Mouse (Mus musculus): ENCODE results near the gene Dync1i1. TPM values are rescaled to one million over a fixed set of nuclear protein-coding genes. Genes with fewer than 3 reads are reported as not detected.

Gene Dync1i1
- polyA plus RNA-seq, 1 experiment from 2014 or later: 46.2 TPM

DNA sequence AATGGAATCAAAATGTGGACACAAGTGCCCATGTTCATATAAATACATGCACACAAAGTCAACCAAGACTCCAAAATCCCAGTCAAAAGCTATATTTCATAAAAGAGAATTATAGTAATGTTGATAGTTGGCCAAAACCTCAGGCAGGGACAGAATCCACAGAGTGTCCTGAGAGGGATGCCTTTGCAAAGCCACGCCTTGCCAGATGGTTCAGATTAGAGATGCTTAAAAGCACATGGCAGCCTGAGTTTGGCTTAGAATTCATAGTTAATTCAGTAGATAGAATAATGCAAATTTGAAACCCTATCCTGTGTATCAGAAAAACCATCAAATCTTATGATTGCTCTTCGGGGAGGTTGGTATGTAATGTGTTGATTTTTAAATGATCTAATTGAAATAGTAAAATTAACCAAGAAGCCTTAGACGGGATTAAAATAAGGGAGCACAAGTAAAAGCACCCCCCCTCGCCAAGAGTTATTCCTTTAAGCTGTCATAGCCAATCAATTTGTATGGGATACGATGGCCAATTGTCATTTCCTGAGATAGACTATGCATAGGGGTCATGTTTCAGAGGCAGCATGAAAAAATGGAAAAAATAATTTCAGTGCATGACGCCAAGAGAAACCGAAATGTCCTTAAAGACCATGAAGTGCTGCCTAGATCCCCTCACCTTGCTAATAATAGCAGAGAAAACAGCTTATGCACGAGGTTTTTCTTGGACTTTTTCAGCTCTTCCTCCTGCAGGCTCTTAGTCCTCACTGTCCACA, 210.3 kb downstream of the Dync1i1 start:
- H3K9me3 ChIP-seq (replicated peaks): no peaks in the 10 kb centered on the region
- no peaks in the 10 kb centered on the region for H3K27me3 ChIP-seq (replicated peaks)
- H3K4me3 ChIP-seq (replicated peaks): no peak overlapping the region
- no peaks in the 10 kb centered on the region for H3K36me3 ChIP-seq
- H3K4me2 ChIP-seq: no peak overlapping the region
- no peak for ATAC-seq (ENCODE audit: low FRiP score)
- H3K9ac ChIP-seq (replicated peaks): no peak overlapping the region
- 84% methylated on average over 8 of the region's 8 CpGs for WGBS
- H3K4me1 ChIP-seq: no peaks in the 10 kb centered on the region
- H3K27ac ChIP-seq (replicated peaks): no peak overlapping the region

DNA sequence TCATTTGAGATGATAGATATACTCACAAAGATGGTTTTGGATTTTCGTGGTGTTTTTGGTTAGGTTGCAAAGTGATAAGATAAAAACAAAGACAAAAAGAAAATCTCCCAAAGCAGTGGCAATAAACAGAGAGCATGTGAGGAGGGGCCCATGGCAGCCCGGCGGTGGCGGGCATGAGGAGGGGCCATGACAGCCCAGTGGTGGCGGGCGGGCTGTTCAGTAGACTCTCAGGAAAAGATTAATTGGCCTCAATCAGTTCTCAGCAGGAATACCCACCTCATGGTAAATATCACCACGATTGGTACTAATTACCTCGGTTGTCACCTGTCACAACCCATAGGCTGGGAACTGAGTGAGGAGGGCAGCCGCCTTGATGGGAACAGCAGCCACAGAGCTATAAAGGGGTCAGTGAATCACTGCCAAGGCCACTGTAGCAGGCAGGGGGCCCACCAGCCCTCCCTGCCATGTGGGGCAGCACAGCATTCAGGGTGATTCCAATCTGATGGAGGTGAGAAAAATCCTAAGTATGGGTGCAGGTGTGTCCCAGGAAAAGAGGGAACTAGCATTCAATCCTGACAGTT, 224.5 kb downstream of the Dync1i1 start:
- Histone ChIP-seq H3K4me2 (no peak overlapping the region), H3K9me3 (replicated peaks) (no peaks in the 10 kb centered on the region), H3K27ac (replicated peaks) (no peak overlapping the region), H3K36me3 (no peaks in the 10 kb centered on the region), H3K9ac (replicated peaks) (no peak overlapping the region), H3K4me1 (no peaks in the 10 kb centered on the region), H3K4me3 (replicated peaks) (no peak overlapping the region), H3K27me3 (replicated peaks) (no peaks in the 10 kb centered on the region)
- WGBS: 33% methylated on average over 9 of the region's 9 CpGs
- no peak for ATAC-seq (ENCODE audit: low FRiP score)

DNA sequence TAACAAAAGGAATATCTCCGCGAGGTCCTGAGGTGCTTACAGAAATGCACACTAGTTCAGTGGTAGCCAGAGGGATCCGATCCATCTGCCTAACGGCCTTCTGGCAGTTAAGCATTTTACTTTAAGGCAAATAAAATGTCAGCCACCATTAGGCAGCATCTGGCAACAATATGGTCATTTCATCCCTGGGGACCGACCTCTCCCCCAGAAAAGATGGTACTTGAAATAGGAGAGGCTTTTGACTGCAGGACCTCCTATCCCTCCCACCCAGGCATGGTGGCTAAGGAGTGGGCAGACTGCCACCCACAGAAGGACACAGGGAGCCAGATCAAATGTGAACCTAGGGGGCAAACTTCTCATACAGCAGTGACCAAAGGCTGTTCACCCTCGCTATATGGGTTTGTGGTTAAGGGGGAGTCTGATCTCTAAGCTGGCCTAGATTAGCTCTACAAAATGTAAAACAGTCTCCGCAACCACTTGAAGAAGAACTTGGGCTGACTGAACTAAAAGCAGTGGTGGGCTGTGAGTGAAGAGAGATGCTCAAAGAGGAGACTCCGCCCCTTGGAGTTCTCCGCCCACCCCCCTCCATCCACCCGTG, 231.0 kb downstream of the Dync1i1 start:
- H3K9me3 ChIP-seq (replicated peaks): no peaks in the 10 kb centered on the region
- H3K4me2 ChIP-seq: no peak overlapping the region
- no peak overlapping the region for H3K4me3 ChIP-seq (replicated peaks)
- no peaks in the 10 kb centered on the region for H3K4me1 ChIP-seq
- H3K36me3 ChIP-seq: no peaks in the 10 kb centered on the region
- no peaks in the 10 kb centered on the region for H3K27me3 ChIP-seq (replicated peaks)
- H3K9ac ChIP-seq (replicated peaks): no peak overlapping the region
- H3K27ac ChIP-seq (replicated peaks): no peak overlapping the region
- WGBS: 57% methylated on average over 10 of the region's 10 CpGs
- ATAC-seq (ENCODE audit: low FRiP score): no peak

DNA sequence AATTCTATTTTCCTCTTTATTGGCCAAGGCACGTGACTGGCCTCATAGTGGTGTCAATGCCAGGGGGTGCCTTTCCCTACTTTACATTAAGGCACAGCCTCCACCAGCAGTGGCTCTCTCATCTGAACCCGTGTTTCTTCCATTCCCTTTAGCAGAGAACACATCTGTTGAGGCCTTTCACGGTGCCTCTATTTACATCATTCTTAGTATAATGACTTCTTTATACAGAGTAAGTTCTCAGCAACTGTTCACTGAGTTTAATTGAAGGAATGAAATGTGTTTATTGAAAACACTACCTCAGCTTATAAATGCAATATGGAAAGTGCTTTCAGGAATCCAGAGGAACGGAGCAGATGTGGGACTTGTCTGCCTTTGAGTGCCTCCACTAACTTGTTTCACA, 235.3 kb downstream of the Dync1i1 start:
- Histone ChIP-seq H3K4me2 (no peak overlapping the region), H3K27ac (replicated peaks) (no peak overlapping the region), H3K9me3 (replicated peaks) (no peaks in the 10 kb centered on the region), H3K36me3 (no peaks in the 10 kb centered on the region), H3K4me3 (replicated peaks) (no peak overlapping the region), H3K27me3 (replicated peaks) (no peaks in the 10 kb centered on the region), H3K4me1 (no peaks in the 10 kb centered on the region), H3K9ac (replicated peaks) (no peak overlapping the region)
- no peak for ATAC-seq (ENCODE audit: low FRiP score)
- 73% methylated on average over 4 of the region's 4 CpGs for WGBS

DNA sequence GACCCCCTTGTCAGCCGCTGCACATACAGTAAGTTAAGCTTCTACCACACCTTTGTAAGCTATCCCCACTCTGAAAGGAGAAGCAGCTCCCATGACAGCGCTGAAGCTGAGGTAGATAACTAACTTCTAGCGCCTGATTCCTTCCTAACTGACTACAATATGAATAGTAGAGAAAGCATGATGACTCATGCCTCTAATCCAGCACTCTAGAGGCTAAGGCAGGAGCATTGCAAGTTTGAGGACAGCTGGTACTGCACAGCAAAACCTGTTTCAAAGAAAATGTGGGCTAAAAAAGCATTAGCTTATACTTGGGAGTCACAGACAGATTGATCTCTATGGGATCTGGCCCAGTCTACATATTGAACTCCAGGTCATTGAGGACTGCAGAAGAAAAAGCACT, 236.5 kb downstream of the Dync1i1 start:
- no peak overlapping the region for H3K4me2 ChIP-seq
- H3K27ac ChIP-seq (replicated peaks): no peak overlapping the region
- no peak for ATAC-seq (ENCODE audit: low FRiP score)
- no peak overlapping the region for H3K9ac ChIP-seq (replicated peaks)
- no peak overlapping the region for H3K4me3 ChIP-seq (replicated peaks)
- no peaks in the 10 kb centered on the region for H3K27me3 ChIP-seq (replicated peaks)
- H3K36me3 ChIP-seq: no peaks in the 10 kb centered on the region
- no peaks in the 10 kb centered on the region for H3K9me3 ChIP-seq (replicated peaks)
- 94% methylated on average over 3 of the region's 3 CpGs for WGBS
- H3K4me1 ChIP-seq: no peaks in the 10 kb centered on the region

DNA sequence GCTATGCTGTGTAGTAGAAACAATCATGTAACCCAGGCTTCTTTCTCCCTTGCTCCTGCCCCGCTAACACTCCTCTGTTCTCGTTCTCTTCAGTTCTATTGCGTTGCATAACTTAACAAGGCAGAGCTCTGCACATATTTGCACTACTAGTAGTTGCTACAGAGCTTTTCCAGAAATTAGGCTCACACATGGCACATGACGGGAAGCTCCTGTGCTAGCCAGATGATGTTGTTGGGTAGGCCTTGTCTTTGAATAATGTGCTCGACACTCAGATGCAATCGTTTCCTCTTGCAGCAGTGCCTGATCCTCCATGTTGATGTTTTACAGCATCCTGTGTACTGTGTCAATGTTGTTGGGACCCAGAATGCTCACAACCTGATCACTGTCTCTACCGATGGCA, 240.9 kb downstream of the Dync1i1 start:
- no peak for ATAC-seq (ENCODE audit: low FRiP score)
- Histone ChIP-seq H3K4me2 (no peak overlapping the region), H3K27ac (replicated peaks) (no peak overlapping the region), H3K9ac (replicated peaks) (no peak overlapping the region), H3K9me3 (replicated peaks) (no peaks in the 10 kb centered on the region), H3K4me1 (no peaks in the 10 kb centered on the region), H3K36me3 (no peaks in the 10 kb centered on the region), H3K4me3 (replicated peaks) (no peak overlapping the region), H3K27me3 (replicated peaks) (no peaks in the 10 kb centered on the region)
- 96% methylated on average over 7 of the region's 7 CpGs for WGBS

DNA sequence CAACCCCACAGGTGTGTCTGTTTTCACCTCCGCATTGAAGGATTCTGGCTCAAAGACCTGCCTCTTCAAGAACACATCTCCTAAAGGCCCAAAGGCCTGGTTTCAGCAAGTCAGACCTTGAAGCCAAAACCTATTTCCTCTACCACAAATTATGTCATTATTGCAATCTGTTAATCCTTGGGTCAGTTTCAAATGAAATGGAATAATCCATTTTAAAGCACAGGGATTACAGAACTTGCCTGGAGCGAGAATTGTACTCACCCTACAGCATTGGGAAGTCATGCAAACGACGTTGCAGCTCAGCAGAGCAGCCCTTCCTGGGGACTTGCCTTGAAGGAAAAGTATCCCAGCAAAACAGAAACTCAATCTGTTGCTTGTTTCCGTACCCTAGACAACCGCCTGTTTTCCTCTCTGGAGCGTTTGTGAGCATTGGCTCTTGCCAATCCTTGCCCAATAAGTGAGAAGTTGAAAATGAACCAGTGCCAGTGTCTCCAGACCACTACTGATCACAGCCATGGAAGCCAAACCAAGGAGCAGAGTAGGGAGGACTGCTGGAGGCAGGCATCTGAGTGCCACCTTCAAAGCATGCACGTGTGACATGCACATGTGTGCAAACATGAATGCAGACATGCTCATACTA, 241.5 kb downstream of the Dync1i1 start:
- no peak for ATAC-seq (ENCODE audit: low FRiP score)

DNA sequence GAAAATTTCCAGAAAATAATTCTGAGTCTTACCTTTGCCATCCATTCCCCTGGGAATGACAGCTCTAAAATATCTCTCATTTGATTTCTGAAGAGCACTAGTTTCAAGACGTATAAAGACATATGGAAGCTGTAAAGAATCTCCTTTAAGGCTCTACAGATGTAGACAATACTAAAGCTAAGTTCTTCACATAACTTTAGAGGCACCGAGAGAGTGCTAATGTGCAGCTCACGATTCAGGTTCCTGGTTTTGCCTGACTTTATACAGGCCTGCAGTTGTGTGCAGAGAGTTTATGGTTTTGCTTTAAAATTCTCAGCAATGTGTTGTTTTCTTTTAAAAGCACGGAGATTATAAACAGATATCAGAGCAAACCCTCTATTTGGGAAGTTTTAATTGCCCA, 242.1 kb downstream of the Dync1i1 start:
- Histone ChIP-seq H3K9me3 (replicated peaks) (no peaks in the 10 kb centered on the region), H3K27me3 (replicated peaks) (no peaks in the 10 kb centered on the region), H3K9ac (replicated peaks) (no peak overlapping the region), H3K4me3 (replicated peaks) (no peak overlapping the region), H3K27ac (replicated peaks) (no peak overlapping the region), H3K4me2 (no peak overlapping the region), H3K36me3 (no peaks in the 10 kb centered on the region), H3K4me1 (no peaks in the 10 kb centered on the region)
- 67% methylated on average over 4 of the region's 4 CpGs for WGBS
- no peak for ATAC-seq (ENCODE audit: low FRiP score)

More for the DNA sequence above, 241.5 kb downstream of the Dync1i1 start:
- Histone ChIP-seq H3K27me3 (replicated peaks) (no peaks in the 10 kb centered on the region), H3K9me3 (replicated peaks) (no peaks in the 10 kb centered on the region), H3K27ac (replicated peaks) (no peak overlapping the region), H3K36me3 (no peaks in the 10 kb centered on the region), H3K9ac (replicated peaks) (no peak overlapping the region), H3K4me1 (no peaks in the 10 kb centered on the region), H3K4me2 (no peak overlapping the region), H3K4me3 (replicated peaks) (no peak overlapping the region)
- 91% methylated on average over 8 of the region's 8 CpGs for WGBS

DNA sequence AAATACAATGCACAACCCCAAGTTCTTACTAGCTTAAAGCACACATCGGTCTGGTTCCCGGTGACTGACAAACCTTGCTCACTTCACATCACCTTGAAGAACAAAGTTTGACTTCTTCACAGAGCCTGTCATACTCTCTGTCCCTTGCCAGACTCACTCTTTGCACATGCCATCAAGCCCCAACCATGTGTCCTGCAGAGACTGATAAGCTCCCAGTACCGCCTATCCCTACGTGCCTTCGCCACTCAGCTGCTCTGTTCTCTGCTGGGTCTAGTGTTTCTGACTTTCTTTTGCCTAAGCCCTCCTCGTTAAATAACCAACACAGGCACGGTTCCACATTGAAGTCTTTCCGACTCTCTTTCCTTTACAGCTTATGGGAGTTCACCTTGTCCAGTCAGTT, 244.2 kb downstream of the Dync1i1 start:
- Histone ChIP-seq H3K9me3 (replicated peaks) (no peaks in the 10 kb centered on the region), H3K27ac (replicated peaks) (no peak overlapping the region), H3K27me3 (replicated peaks) (no peaks in the 10 kb centered on the region), H3K4me1 (no peaks in the 10 kb centered on the region), H3K36me3 (no peaks in the 10 kb centered on the region), H3K4me2 (no peak overlapping the region), H3K9ac (replicated peaks) (no peak overlapping the region), H3K4me3 (replicated peaks) (no peak overlapping the region)
- no peak for ATAC-seq (ENCODE audit: low FRiP score)
- WGBS: 97% methylated on average over 8 of the region's 8 CpGs

DNA sequence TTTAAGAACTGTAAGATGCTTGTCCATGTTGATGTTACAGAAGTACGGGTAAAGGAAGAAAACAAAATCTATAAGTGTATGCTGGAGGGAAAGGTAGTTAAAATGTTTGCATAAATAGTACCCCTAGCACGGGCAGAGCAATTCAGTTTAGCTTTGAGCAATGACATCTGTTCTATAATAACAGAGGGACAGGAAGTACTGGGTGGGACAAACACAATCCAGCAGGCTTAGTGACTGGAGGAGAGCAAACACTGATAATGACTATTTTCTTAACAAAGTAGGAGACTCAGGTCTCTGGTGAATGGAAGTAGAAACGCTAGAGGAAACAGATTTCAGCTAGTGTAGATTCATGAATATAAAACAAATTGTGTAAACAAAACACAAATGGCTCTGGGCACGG, 250.8 kb downstream of the Dync1i1 start:
- H3K9ac ChIP-seq (replicated peaks): no peak overlapping the region
- no peak overlapping the region for H3K4me2 ChIP-seq
- H3K4me3 ChIP-seq (replicated peaks): no peak overlapping the region
- no peaks in the 10 kb centered on the region for H3K36me3 ChIP-seq
- WGBS: 66% methylated on average over 4 of the region's 4 CpGs
- no peaks in the 10 kb centered on the region for H3K4me1 ChIP-seq
- no peaks in the 10 kb centered on the region for H3K9me3 ChIP-seq (replicated peaks)
- no peak overlapping the region for H3K27ac ChIP-seq (replicated peaks)
- H3K27me3 ChIP-seq (replicated peaks): no peaks in the 10 kb centered on the region
- ATAC-seq (ENCODE audit: low FRiP score): no peak

DNA sequence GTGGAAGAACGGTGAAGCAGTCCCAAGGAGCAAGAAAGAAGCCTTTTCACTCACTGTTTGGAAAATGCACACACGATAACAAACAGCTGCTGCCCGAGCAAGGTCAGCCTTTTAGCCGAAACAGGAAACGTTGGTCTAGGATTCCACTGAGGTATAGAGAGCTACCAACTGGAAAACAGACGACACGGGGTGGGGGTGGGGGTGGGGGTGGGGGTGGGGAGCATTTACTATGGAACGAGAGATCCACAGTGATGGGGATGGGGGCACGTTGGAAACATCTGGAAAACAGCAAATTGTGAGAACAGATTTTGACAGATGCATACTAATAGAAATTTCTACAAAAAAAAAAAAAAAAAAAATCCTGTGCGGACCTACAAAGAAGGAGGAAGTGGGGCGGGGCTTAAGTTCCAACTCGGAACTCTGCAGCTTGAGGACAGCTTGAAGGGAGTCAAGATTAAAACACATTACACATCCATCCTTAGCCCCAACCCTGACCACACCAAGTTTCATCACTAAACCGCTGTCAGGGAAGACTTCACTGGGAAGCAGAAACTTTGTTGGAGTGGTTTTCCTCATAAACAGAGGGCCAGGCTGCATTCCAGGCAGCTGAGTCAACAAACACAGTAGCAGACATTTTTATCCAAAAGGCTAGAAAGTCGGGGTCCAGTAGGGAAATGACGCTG, 251.9 kb downstream of the Dync1i1 start:
- Histone ChIP-seq H3K27me3 (replicated peaks) (no peaks in the 10 kb centered on the region), H3K4me3 (replicated peaks) (no peak overlapping the region), H3K4me2 (no peak overlapping the region), H3K36me3 (no peaks in the 10 kb centered on the region), H3K9ac (replicated peaks) (no peak overlapping the region), H3K9me3 (replicated peaks) (no peaks in the 10 kb centered on the region), H3K27ac (replicated peaks) (no peak overlapping the region), H3K4me1 (no peaks in the 10 kb centered on the region)
- ATAC-seq (ENCODE audit: low FRiP score): no peak
- 79% methylated on average over 15 of the region's 15 CpGs for WGBS

All from neural tube, embryonic 15.5 days (tissue).